8 mouse cellular contexts compared by ENCODE assay signal in genomic region chr17:24887291-24888080, GRCm38 (mm10). TPM values are rescaled to one million over a fixed set of nuclear protein-coding genes. Genes with fewer than 3 reads are reported as not detected.
DNase-seq lines count a peak whose midpoint lies in the region; ATAC-seq and TF ChIP-seq lines count a peak whose summit lies in the region.

No protein-coding gene starts in this region.

- peaks cover 22% of the 10 kb centered on the region for H3K79me2 ChIP-seq in MEL (ENCODE audit: control insufficient read depth, insufficient read depth, low read length, poor library complexity)

- peak overlapping the region; percentile 89 for H3K27ac ChIP-seq in kidney, adult 2 months (ENCODE audit: insufficient read depth, low read depth, low read length)
- H3K27ac ChIP-seq in MEL (ENCODE audit: control insufficient read depth, low read depth, low read length) = no peak overlapping the region
- 0 out of 2 replicates have a peak overlapping the region, but pooled peaks have one; percentile 59 for H3K27ac ChIP-seq in limb, embryonic 12.5 days
- H3K27ac ChIP-seq in stomach, embryonic 16.5 days (ENCODE audit: low read length) = no peak overlapping the region

- 47% methylated on average over 18 of the region's 18 CpGs for WGBS in kidney, adult 2 months
- 65% methylated on average over 18 of the region's 18 CpGs for WGBS in limb, embryonic 12.5 days
- WGBS in stomach, embryonic 16.5 days = 60% methylated on average over 18 of the region's 18 CpGs

- TF ChIP-seq RAD21 in MEL (IDR thresholded peaks at IDR 0.05; ENCODE audit: low read depth, low read length) = no peak

- DNase-seq in kidney, adult 2 months = no peak
- DNase-seq in kidney, postnatal 10 days = no peak
- DNase-seq in MEL (ENCODE audit: low read depth, low spot score) = peak; percentile 47
- DNase-seq in fat pad, adult 2 months (ENCODE audit: extremely low read depth, low read depth, low spot score) = peak; percentile 78
- no peak for DNase-seq in left cerebral cortex, postnatal 25 days (ENCODE audit: low spot score in 2 of 2)
- no peak for DNase-seq in right cerebral cortex, postnatal 14 days

- no peaks in the 10 kb centered on the region for H3K9me3 ChIP-seq in MEL (replicated peaks; ENCODE audit: insufficient read depth, low read length)
- no peaks in the 10 kb centered on the region for H3K9me3 ChIP-seq in limb, embryonic 12.5 days
- no peaks in the 10 kb centered on the region for H3K9me3 ChIP-seq in stomach, embryonic 16.5 days (replicated peaks; ENCODE audit: control insufficient read depth, low read length)

- TF ChIP-seq CTCF in kidney, adult 2 months (conservative IDR thresholded peaks at IDR 0.05; ENCODE audit: insufficient read depth, insufficient read length, low read depth, low read length) = no peak
- no peak for TF ChIP-seq CTCF in MEL (IDR thresholded peaks at IDR 0.05 in 2 of 3, conservative IDR thresholded peaks at IDR 0.05 in 1 of 3; ENCODE audit: control insufficient read depth in 1 of 3, insufficient read depth in 1 of 3, low read depth in 2 of 3, low read length in 3 of 3, poor library complexity in 1 of 3, severe bottlenecking in 1 of 3)

- no peak for TF ChIP-seq POLR2A in kidney, adult 2 months (IDR thresholded peaks at IDR 0.05; ENCODE audit: low read depth, low read length)
- TF ChIP-seq POLR2A in MEL (IDR thresholded peaks at IDR 0.05; ENCODE audit: control insufficient read depth in 1 of 2, insufficient read depth in 1 of 2, low read depth in 1 of 2, low read length in 2 of 2, poor library complexity in 1 of 2) = peak in 1 of 2 experiments; percentile 8; a peak in 1 of 4 replicates

- ATAC-seq in limb, embryonic 12.5 days (ENCODE audit: insufficient number of reproducible peaks, insufficient read depth, low FRiP score, low TSS enrichment, low read depth) = no peak
- ATAC-seq in stomach, embryonic 16.5 days (ENCODE audit: insufficient read depth, low FRiP score) = no peak

- H3K9ac ChIP-seq in MEL (ENCODE audit: control insufficient read depth, low read depth, low read length, poor library complexity, severe bottlenecking) = peak overlapping the region; percentile 89
- H3K9ac ChIP-seq in limb, embryonic 12.5 days (replicated peaks) = peak overlapping the region; percentile 81
- peak overlapping the region; percentile 90 for H3K9ac ChIP-seq in stomach, embryonic 16.5 days (ENCODE audit: low read length)

- peak overlapping the region; percentile 73 for H3K4me3 ChIP-seq in kidney, adult 2 months (ENCODE audit: insufficient read depth, low read depth, low read length)
- H3K4me3 ChIP-seq in MEL (ENCODE audit: control insufficient read depth in 1 of 2, insufficient read depth in 1 of 2, low read depth in 2 of 2, low read length in 2 of 2) = peak overlapping the region; percentile 84 to 93
- H3K4me3 ChIP-seq in limb, embryonic 12.5 days (replicated peaks) = peak overlapping the region; percentile 88
- H3K4me3 ChIP-seq in stomach, embryonic 16.5 days (replicated peaks; ENCODE audit: low read length) = peak overlapping the region; percentile 94

- H3K36me3 ChIP-seq in kidney, adult 2 months (ENCODE audit: control insufficient read depth, insufficient read depth, low read length) = no peaks in the 10 kb centered on the region; the same call in none of the 2 replicates
- H3K36me3 ChIP-seq in MEL (ENCODE audit: control insufficient read depth in 1 of 2, insufficient read depth in 2 of 2, low read length in 2 of 2) = peaks cover 0 to 2% of the 10 kb centered on the region in 2 experiments; a peak in 3 of 4 replicates
- peaks cover 49% of the 10 kb centered on the region for H3K36me3 ChIP-seq in limb, embryonic 12.5 days
- peaks cover 8% of the 10 kb centered on the region; the same call in 1 of the 2 replicates for H3K36me3 ChIP-seq in stomach, embryonic 16.5 days (ENCODE audit: control insufficient read depth, insufficient read depth, low read length)

- H3K4me2 ChIP-seq in limb, embryonic 12.5 days = peak overlapping the region; percentile 93
- H3K4me2 ChIP-seq in stomach, embryonic 16.5 days (ENCODE audit: low read depth, low read length) = peak overlapping the region; percentile 98

- peaks cover 11% of the 10 kb centered on the region; the same call in 1 of the 2 replicates for H3K4me1 ChIP-seq in kidney, adult 2 months (ENCODE audit: control insufficient read depth, insufficient read depth, low read length)
- H3K4me1 ChIP-seq in MEL (ENCODE audit: control insufficient read depth in 1 of 2, insufficient read depth in 2 of 2, low read length in 2 of 2) = peaks cover 0 to 14% of the 10 kb centered on the region in 2 experiments; a peak in 1 of 4 replicates
- H3K4me1 ChIP-seq in limb, embryonic 12.5 days (replicated peaks) = peaks cover 22% of the 10 kb centered on the region
- peaks cover 18% of the 10 kb centered on the region for H3K4me1 ChIP-seq in stomach, embryonic 16.5 days (ENCODE audit: control insufficient read depth, insufficient read depth, low read length)

- TF ChIP-seq EP300 in MEL (IDR thresholded peaks at IDR 0.05; ENCODE audit: low read depth in 1 of 2, low read length in 2 of 2) = no peak

- intact Hi-C loops in left cerebral cortex, postnatal 25 days (cut with DNase I) = no loop called here

- H3K27me3 ChIP-seq in kidney, adult 2 months (replicated peaks; ENCODE audit: control insufficient read depth, insufficient read depth, low read length) = no peaks in the 10 kb centered on the region
- no peaks in the 10 kb centered on the region for H3K27me3 ChIP-seq in MEL (ENCODE audit: control insufficient read depth in 1 of 2, insufficient read depth in 2 of 2, low read length in 2 of 2)
- no peaks in the 10 kb centered on the region for H3K27me3 ChIP-seq in limb, embryonic 12.5 days
- no peaks in the 10 kb centered on the region for H3K27me3 ChIP-seq in stomach, embryonic 16.5 days (ENCODE audit: control insufficient read depth, insufficient read depth, low read length)

TF ChIP-seq in MEL, 35 proteins besides CTCF, POLR2A, EP300 and RAD21:
- TF ChIP-seq KAT2A (conservative IDR thresholded peaks at IDR 0.05; ENCODE audit: low read depth, low read length) (no peak), CHD1 (IDR thresholded peaks at IDR 0.05; ENCODE audit: low read depth, low read length) (no peak), TCF12 (IDR thresholded peaks at IDR 0.05; ENCODE audit: low read depth, low read length) (no peak), MAFK (IDR thresholded peaks at IDR 0.05; ENCODE audit: borderline replicate concordance, low read depth, low read length) (no peak), GABPA (IDR thresholded peaks at IDR 0.05; ENCODE audit: low read depth, low read length) (no peak), MAX (IDR thresholded peaks at IDR 0.05; ENCODE audit: low read length) (no peak)
TF ChIP-seq in MEL: peak in this region for 0.

RNA-seq across cellular contexts. Expression of gene Spsb3, which starts 1.0 kb away (rescaled TPM):
- 55.5 and 69.0 TPM in 2 replicates for polyA plus RNA-seq in kidney, adult 2 months (2012; rRNA removed)
- total RNA-seq in MEL (2012; rRNA removed) = 27.2 and 34.5 TPM in 2 replicates
- polyA plus RNA-seq in MEL (2012; ENCODE audit: insufficient read depth in 1 of 2, insufficient read length in 2 of 2, low read depth in 1 of 2, low replicate concordance in 2 of 2, missing spikeins in 1 of 2) = 10 to 100 TPM in 1 of 2 experiments, not detected in 1; 30.2 TPM
- polyA plus RNA-seq in limb, embryonic 12.5 days (2016; fragmentation: Nextera tagmentation; extraction: Ambion mirVana) = 40.4 and 46.1 TPM in 2 replicates
- 31.5 and 32.7 TPM in 2 replicates for polyA plus RNA-seq in stomach, embryonic 16.5 days (2015; fragmentation: Nextera tagmentation; extraction: Ambion mirVana)
- 10 to 100 TPM; 57.9 to 58.0 TPM for total RNA-seq in left cerebral cortex, postnatal 25 days (2021)

RNA-seq across cellular contexts. Expression of gene Nubp2, which starts 1.3 kb away (rescaled TPM):
- 37.2 and 38.4 TPM in 2 replicates for polyA plus RNA-seq in kidney, adult 2 months (2012; rRNA removed)
- total RNA-seq in MEL (2012; rRNA removed) = 109 and 141 TPM in 2 replicates
- 100 to 1,000 TPM in 1 of 2 experiments, not detected in 1; 191 TPM for polyA plus RNA-seq in MEL (2012; ENCODE audit: insufficient read depth in 1 of 2, insufficient read length in 2 of 2, low read depth in 1 of 2, low replicate concordance in 2 of 2, missing spikeins in 1 of 2)
- polyA plus RNA-seq in limb, embryonic 12.5 days (2016; fragmentation: Nextera tagmentation; extraction: Ambion mirVana) = 50.1 and 53.2 TPM in 2 replicates
- 44.1 and 47.9 TPM in 2 replicates for polyA plus RNA-seq in stomach, embryonic 16.5 days (2015; fragmentation: Nextera tagmentation; extraction: Ambion mirVana)
- total RNA-seq in left cerebral cortex, postnatal 25 days (2021) = 10 to 100 TPM; 32.7 to 33.6 TPM

RNA-seq across cellular contexts. Expression of gene Eme2, which starts 7.4 kb away (rescaled TPM):
- 32.2 and 40.7 TPM in 2 replicates for polyA plus RNA-seq in kidney, adult 2 months (2012; rRNA removed)
- total RNA-seq in MEL (2012; rRNA removed) = 19.5 and 26.8 TPM in 2 replicates
- polyA plus RNA-seq in MEL (2012; ENCODE audit: insufficient read depth in 1 of 2, insufficient read length in 2 of 2, low read depth in 1 of 2, low replicate concordance in 2 of 2, missing spikeins in 1 of 2) = 10 to 100 TPM in 1 of 2 experiments, not detected in 1; 15.1 TPM
- 32.8 and 47.1 TPM in 2 replicates for polyA plus RNA-seq in limb, embryonic 12.5 days (2016; fragmentation: Nextera tagmentation; extraction: Ambion mirVana)
- polyA plus RNA-seq in stomach, embryonic 16.5 days (2015; fragmentation: Nextera tagmentation; extraction: Ambion mirVana) = 32.3 and 33.5 TPM in 2 replicates
- 10 to 100 TPM; 52.9 to 59.1 TPM for total RNA-seq in left cerebral cortex, postnatal 25 days (2021)

RNA-seq across cellular contexts. Expression of gene Mrps34, which starts 7.4 kb away (rescaled TPM):
- 162 and 199 TPM in 2 replicates for polyA plus RNA-seq in kidney, adult 2 months (2012; rRNA removed)
- 60.1 and 74.8 TPM in 2 replicates for total RNA-seq in MEL (2012; rRNA removed)
- 10 to 100 TPM in 1 of 2 experiments, not detected in 1; 82.0 TPM for polyA plus RNA-seq in MEL (2012; ENCODE audit: insufficient read depth in 1 of 2, insufficient read length in 2 of 2, low read depth in 1 of 2, low replicate concordance in 2 of 2, missing spikeins in 1 of 2)
- 89.5 and 94.8 TPM in 2 replicates for polyA plus RNA-seq in limb, embryonic 12.5 days (2016; fragmentation: Nextera tagmentation; extraction: Ambion mirVana)
- polyA plus RNA-seq in stomach, embryonic 16.5 days (2015; fragmentation: Nextera tagmentation; extraction: Ambion mirVana) = 91.2 and 96.2 TPM in 2 replicates
- total RNA-seq in left cerebral cortex, postnatal 25 days (2021) = 10 to 100 TPM; 64.6 to 69.9 TPM

RNA-seq across cellular contexts. Expression of gene Nme3, which starts 8.8 kb away (rescaled TPM):
- polyA plus RNA-seq in kidney, adult 2 months (2012; rRNA removed) = 112 and 115 TPM in 2 replicates
- total RNA-seq in MEL (2012; rRNA removed) = 24.4 and 29.1 TPM in 2 replicates
- 10 to 100 TPM in 1 of 2 experiments, not detected in 1; 22.1 TPM for polyA plus RNA-seq in MEL (2012; ENCODE audit: insufficient read depth in 1 of 2, insufficient read length in 2 of 2, low read depth in 1 of 2, low replicate concordance in 2 of 2, missing spikeins in 1 of 2)
- polyA plus RNA-seq in limb, embryonic 12.5 days (2016; fragmentation: Nextera tagmentation; extraction: Ambion mirVana) = 46.2 and 46.5 TPM in 2 replicates
- polyA plus RNA-seq in stomach, embryonic 16.5 days (2015; fragmentation: Nextera tagmentation; extraction: Ambion mirVana) = 63.1 and 64.8 TPM in 2 replicates
- 10 to 100 TPM; 47.4 to 47.5 TPM for total RNA-seq in left cerebral cortex, postnatal 25 days (2021)

Comparison
In these comparisons a context has a peak if more than half of its experiments do, and no peak if none do; other contexts are left out.
1. DNase-seq: peak in MEL (single experiment) and fat pad, adult 2 months (single experiment); none in kidney, adult 2 months (single experiment), kidney, postnatal 10 days (single experiment), left cerebral cortex, postnatal 25 days (0 of 2) and right cerebral cortex, postnatal 14 days (single experiment).
2. H3K27ac ChIP-seq: peak in kidney, adult 2 months (single experiment) and limb, embryonic 12.5 days (single experiment); none in MEL (single experiment) and stomach, embryonic 16.5 days (single experiment).
3. Peak in every context shown above with its lines, with median percentiles within 50 percentile points of each other: H3K4me3 ChIP-seq and H3K9ac ChIP-seq.